Mouse (Mus musculus): Measurements from ENCODE around the gene Shc4.

The Shc4 gene

GRCm38 (mm10) chr2:125724086-125724430 is at the start of gene Shc4:
Gene Shc4 (minus strand): TSS chr2:125724148.
- DNase-seq (ENCODE audit: low spot score) = no peak

DNA sequence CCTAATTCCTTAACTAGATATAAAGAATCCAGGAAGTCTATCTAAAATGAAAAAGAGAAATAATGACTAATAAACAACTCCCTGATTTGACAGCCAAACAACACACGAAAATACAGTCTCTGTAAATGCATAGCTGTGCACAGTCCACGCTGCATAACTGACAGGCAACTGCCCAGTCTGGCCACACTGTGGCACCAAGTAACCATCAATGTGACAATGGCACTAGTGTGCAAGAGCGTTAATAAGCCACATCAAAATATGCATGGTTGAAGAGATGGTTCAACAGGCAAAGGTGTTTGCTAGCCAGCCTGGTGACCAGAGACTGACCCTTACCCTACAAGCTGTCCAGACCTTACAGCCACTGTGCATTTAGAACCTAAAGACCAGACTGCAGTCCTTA is 41.1 kb upstream of the Shc4 start:
- no peak for DNase-seq (ENCODE audit: low spot score)

DNA sequence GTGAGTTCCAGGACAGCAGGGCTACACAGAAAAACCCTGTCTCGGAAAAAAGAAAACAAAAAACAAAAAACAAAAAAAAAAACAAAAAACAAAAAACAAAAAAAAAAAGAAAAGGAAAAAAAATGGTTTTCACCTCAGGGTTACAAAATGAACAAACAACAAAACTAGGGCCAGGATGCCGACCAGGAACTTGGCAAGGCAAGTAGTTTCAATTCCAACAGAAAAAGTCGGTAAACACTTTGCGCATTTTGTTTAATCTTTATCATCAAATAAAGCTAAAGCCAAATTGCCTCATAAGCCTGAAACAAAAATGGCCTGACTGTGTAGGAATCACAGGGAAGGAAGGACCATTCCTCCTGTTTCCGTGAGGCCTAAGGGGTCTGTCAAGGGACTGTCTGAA is 40.6 kb upstream of the Shc4 start:
- DNase-seq (ENCODE audit: low spot score) = no peak

DNA sequence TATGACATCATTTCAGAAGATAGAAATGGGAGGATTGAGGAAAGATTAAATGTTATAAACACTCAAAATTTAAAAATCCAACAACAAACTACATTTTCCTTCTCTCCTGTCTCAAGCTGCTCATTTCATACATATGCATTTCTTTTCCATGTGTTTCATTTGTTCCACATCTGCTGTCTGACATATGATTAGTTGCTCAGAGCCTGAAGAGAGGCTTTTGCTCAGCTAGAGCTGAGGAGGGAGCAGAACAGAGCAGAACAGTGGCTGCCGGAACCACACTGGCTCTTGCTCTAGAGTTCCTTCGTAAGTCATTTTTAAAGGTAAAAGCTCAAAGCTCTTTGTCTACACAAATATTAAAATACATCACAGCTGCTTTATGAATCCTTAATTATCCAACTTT is 25.4 kb upstream of the Shc4 start:
- DNase-seq (ENCODE audit: low spot score) = no peak

- DNase-seq (ENCODE audit: low spot score) = no peak
These were observed 15.4 kb upstream of the Shc4 start for GRCm38 (mm10) chr2:125739338-125739737.

GRCm38 (mm10) chr2:125738718-125739117 is 14.8 kb upstream of the Shc4 start:
- no peak for DNase-seq (ENCODE audit: low spot score)

GRCm38 (mm10) chr2:125736025-125736343 is 12.0 kb upstream of the Shc4 start:
- no peak for DNase-seq (ENCODE audit: low spot score)

GRCm38 (mm10) chr2:125735333-125736024 is 11.5 kb upstream of the Shc4 start:
- DNase-seq (ENCODE audit: low spot score) = no peak

DNA sequence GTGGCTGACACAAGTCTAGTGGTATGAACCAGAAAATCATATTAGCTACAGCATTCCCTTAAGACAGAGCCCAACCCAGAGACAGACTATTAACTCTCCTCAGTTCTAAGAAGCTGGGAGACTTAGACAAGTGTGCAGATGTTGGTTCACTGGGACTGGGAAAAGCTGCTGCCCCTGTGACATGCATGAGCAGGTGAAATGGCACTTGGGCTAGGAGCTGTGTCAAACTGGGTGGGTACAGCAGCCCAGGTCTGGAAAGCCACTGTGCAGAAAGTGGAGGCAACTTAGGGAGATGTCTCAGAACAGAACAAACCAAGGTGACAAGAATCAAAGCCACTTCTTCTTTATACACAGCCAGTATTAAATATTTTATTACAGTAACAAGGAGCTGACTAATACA is 10.8 kb upstream of the Shc4 start:
- no peak for DNase-seq (ENCODE audit: low spot score)

- peak; percentile 77 for DNase-seq (ENCODE audit: low spot score)
These were observed 8.0 kb upstream of the Shc4 start for GRCm38 (mm10) chr2:125731763-125732560.

GRCm38 (mm10) chr2:125724546-125725114 is 682 bp upstream of the Shc4 start:
- peak; percentile 29 for DNase-seq (ENCODE audit: low spot score)

DNA sequence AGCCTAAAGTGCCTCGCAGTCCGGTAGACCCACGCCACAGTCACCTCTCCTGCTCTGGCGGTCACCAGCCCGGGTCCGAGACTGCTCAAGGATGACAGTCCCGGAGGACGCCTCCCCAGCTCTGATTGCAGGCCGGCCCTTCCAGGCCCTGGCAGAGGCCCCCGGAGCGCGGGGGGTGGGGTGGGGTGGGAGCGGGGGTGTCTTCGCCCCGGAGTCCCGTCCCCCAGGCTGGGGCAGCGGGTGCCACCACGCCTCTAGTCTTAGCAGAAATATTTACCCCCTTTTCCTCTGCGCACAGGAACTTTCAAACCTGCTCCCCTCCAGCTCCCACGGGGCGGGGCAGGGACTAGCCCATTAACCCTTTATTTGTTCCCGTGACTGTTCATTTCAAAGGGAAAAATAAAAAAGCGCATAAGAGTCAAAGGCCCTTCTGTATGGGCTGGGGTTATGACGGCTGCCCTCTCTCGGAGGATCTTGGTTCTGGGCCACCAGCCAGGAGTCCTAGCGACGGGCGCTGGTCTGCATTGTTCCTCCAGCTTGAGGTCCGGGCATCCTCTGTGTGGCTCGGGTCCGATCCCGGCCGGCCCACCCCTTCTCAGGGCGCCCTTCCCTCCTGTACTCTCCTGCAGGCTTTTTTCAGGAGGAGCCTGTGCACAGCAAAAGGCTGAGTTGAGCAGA is 401 bp downstream of the Shc4 start:
- no peak for DNase-seq (ENCODE audit: low spot score)

- no peak for DNase-seq (ENCODE audit: low spot score)
These were observed 901 bp downstream of the Shc4 start for GRCm38 (mm10) chr2:125723086-125723407.

GRCm38 (mm10) chr2:125716599-125716998 is 7.3 kb downstream of the Shc4 start:
- no peak for DNase-seq (ENCODE audit: low spot score)

GRCm38 (mm10) chr2:125706510-125706921 is 17.4 kb downstream of the Shc4 start:
- no peak for DNase-seq (ENCODE audit: low spot score)

DNA sequence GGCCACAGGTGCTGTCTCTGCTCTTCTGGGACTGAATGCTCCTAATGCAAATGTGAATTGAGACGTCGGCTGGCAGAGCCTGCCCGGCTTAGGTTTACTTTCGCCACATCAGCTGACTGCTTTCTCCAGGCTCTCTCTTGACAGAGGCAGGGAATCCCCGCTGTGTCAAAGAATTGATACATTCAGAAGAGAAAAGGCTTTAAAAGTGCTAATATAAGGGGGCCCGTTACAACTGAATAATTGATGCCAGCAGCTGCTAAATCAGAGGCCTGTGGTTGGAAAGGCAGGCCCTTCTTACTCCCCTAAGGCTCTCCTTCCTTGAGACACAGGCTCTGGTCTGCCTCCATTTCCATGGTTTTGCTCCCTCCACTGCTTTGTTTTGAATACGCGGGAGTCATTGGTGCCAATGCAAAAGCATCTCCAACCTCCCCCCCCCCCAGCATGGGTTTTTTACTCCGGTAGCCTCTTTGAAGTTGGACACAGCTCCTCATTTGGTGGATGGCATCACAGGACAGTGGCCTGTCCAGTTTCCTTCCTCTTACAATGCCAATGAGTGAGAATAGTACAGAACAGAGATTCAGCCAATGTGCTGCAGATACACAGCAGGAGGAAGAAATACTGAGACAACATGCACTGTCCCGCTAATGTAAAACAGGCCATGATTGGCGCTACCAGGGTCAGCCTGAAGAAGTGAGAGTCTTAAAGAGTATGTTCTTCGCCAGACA is 18.9 kb downstream of the Shc4 start:
- DNase-seq (ENCODE audit: low spot score) = no peak

DNA sequence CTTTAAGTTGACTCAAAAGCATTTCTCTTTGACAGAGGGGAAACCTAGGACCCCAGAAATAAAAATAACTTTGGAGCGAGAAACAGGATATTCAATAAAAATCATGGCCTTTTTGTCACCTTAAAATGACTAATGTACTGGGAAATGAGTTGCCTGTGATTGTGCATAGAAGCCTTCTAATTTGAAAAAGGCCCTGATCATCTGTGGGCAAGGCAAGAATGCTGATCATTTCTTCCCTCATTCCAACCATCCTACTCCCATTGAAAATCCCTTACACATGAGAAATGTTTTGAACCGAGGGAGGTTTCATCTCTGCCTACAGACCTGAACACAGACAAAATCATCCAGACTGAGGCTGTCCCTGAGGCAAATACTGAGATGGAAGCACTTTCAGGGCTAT is 21.1 kb downstream of the Shc4 start:
- no peak for DNase-seq (ENCODE audit: low spot score)

DNA sequence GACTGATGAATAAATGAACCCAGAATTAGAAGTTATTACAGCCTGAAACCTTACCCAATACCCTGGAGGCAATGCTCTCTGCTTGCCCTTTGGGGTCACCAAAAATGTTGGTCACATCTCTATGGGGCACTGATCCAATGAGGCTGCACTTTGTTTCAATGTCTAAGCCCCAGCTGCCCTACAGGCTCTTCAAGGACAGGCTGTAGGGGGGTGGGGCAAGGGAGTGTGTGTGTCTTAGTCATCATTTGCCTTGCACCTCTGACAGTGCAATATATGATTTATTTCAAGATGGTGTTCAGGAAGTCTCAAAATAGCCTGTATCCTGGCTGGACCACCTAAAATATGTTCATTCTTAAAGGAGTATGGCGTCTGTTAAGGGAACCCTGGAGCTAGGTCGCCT is 22.3 kb downstream of the Shc4 start:
- DNase-seq (ENCODE audit: low spot score) = no peak

- DNase-seq (ENCODE audit: low spot score) = no peak
These were observed 27.7 kb downstream of the Shc4 start for GRCm38 (mm10) chr2:125696219-125696618.

DNA sequence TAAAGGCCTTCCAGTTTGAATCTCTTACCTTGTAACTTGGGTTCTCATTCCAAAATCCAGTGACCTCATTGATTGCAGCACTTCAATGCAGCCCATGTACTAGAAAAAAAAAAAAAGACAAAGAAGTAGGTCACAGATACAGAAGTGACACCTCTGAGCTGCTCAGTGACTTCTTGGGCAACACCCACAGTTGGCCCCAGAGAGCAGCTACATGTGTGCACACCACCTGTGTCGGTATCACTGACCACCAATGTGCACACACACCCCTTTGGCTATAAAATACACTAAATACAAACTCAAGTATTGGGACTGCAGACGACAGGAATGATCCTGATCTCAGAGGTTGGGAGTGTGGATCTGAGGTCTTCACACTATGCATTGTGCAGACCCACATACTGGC is 29.1 kb downstream of the Shc4 start:
- DNase-seq (ENCODE audit: low spot score) = no peak

GRCm38 (mm10) chr2:125692010-125692409 is 31.9 kb downstream of the Shc4 start:
- no peak for DNase-seq (ENCODE audit: low spot score)

DNA sequence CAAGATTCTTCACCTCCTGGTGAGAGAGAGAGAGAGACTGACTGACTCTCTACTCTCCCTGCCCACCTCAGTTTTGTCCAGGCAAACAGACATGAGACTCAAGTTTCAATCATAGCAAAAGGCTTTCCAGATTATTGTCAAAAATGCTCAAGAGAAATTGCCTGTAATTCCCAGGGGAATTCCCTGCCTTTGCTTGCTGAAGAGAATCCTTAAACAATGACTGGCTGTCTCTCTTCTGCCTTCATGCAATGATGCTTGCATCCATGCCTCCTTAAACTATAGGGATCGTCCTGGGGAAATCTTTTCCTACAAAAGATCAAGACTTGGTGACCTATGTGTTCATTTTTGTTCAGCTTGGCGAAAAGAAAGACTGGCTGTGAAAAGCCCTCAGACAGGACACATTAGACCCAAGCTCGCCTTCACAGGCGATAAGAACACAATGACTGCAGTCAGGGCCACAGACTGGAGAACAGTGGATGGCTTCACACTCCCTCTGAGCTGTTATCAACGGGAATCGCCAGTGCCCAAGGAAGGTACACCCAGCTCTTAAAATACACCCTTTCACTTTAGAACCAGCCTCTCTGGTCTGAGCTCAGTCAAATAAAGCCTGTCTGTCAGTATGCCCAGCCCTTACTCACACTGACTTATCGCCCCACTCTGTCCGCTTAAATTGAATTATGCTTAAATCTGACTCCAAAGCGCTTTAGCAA is 38.4 kb downstream of the Shc4 start:
- no peak for DNase-seq (ENCODE audit: low spot score)
